Mouse (Mus musculus) splenic B cell, adult 2 months (primary cell): Measurements from ENCODE around the gene Mrps7.

Experiments used
- DNase-seq: peaks from one replicate; pipeline ENCODE4 v3.0.0-alpha.2; 2011; ENCODE audit warnings: low read depth, low spot score
- H3K27me3 ChIP-seq: 2 replicates; pipeline ENCODE4 v1.6.1; 2012; ENCODE audit warnings: mild to moderate bottlenecking, low read length, moderate library complexity, mixed read lengths; ENCODE audit not compliant: control insufficient read depth, poor library complexity, insufficient read depth, severe bottlenecking
- H3K36me3 ChIP-seq: 2 replicates; pipeline ENCODE4 v1.6.1; 2012; ENCODE audit warnings: mild to moderate bottlenecking, low read length, moderate library complexity, mixed read lengths; ENCODE audit not compliant: control insufficient read depth, poor library complexity, insufficient read depth, severe bottlenecking

The Mrps7 gene

GRCm38 (mm10) chr11:115603476-115604303, at the start of gene Mrps7, which contains the start of gene Gga3:
Gene Mrps7, plus strand, starts transcription at chr11:115603925.
Gene Gga3, minus strand, starts transcription at chr11:115604051.
- peak; percentile 96 for DNase-seq
- H3K27me3 ChIP-seq, result no peaks in the 10 kb centered on the region

GRCm38 (mm10) chr11:115555717-115556116, 48.0 kb upstream of the Mrps7 start:
- no peak for DNase-seq
- Histone ChIP-seq H3K27me3 (no peaks in the 10 kb centered on the region), H3K36me3 (no peaks in the 10 kb centered on the region)

More at GRCm38 (mm10) chr11:115603476-115604303, at the start of gene Mrps7, which contains the start of gene Gga3:
- peaks cover 12% of the 10 kb centered on the region for H3K36me3 ChIP-seq

GRCm38 (mm10) chr11:115563406-115563805, 40.3 kb upstream of the Mrps7 start:
- H3K27me3 ChIP-seq, result no peaks in the 10 kb centered on the region
- H3K36me3 ChIP-seq, result peaks cover 2% of the 10 kb centered on the region
- peak; percentile 40 for DNase-seq

DNA sequence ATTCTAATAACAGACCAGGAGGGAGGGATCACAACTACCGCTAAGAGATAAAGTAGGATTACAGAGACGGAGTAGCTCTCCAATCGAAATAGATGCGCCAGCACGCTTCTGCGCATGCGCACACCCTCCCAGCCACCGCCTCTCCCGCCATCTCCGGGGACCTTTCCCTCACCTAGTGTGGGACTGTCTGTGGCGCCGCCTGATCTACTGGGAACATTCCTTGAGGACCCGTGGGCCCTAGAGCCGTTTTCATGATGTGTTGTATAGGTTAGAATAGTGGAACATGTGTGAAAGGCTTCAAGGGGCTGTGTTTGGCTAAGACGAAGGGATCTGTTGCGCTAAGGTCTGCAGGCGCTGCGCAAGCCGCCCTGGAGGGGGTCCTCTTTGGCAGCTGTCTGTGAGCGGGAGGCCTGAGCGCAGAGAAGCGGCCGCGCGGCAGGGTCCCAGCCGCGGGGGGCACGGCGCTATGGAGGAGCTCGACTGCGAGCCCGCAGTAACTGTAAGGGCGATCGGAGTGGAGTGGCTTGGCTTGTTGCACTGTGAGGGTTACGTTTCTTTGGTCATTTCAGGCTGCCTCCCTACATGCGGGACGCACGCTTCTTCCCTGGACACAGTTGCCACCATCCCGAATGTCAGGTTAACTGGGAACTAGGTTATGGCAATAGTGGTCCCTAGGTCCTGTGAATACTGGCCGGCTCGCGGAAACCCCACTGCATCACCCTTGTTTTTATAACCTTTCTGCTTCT, 39.5 kb upstream of the Mrps7 start, which contains the start of gene Nup85:
TSS of gene Nup85 (plus strand) at position 371 of the 746 bp plus-strand sequence.
- Histone ChIP-seq H3K36me3 (peaks cover 2% of the 10 kb centered on the region), H3K27me3 (no peaks in the 10 kb centered on the region)
- DNase-seq, result peak; percentile 97

DNA sequence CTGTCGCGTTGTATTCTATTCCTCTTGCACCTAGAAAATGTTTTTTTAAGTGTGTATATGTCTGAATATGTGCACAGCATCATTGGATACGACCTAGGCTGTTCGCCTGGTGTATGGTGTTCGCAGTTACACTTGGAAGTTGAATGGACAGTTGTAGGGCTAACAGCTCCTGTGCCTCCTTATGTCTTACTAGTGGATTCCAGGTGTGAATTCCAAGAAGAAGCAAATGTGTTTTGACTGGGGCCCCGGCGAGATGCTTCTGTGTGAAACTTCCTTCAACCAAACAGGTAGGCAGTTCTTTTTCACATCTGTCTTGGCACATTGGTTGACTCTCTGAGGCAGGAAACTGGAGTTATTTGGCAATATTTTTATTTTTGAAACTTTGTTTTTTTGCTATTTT, 38.8 kb upstream of the Mrps7 start:
- peaks cover 7% of the 10 kb centered on the region for H3K36me3 ChIP-seq
- no peak for DNase-seq

DNA sequence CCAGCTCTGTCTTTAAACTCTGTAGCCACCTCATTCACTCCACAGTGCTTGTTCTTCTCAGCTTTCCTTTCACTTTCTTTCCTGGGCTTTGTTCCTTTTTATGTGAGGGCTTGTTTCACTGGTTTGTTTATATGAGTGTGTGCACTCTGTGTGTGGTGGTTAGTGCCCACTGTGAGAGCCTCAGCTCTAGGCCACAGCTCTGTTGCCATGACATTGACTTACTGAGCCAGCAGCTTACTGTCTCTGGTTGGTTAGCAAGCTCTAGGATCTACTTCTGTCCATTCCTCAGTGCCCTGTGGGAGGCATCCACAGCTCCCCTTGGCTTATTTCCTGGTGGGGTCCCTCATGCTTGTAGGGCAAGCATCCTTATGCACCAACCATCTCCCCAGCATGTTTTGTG, 24.6 kb upstream of the Mrps7 start:
- peak; percentile 22 for DNase-seq
- Histone ChIP-seq H3K27me3 (no peaks in the 10 kb centered on the region), H3K36me3 (peaks cover 5% of the 10 kb centered on the region; the same call in 1 of the 2 replicates)

More for the DNA sequence above, 38.8 kb upstream of the Mrps7 start:
- no peaks in the 10 kb centered on the region for H3K27me3 ChIP-seq

DNA sequence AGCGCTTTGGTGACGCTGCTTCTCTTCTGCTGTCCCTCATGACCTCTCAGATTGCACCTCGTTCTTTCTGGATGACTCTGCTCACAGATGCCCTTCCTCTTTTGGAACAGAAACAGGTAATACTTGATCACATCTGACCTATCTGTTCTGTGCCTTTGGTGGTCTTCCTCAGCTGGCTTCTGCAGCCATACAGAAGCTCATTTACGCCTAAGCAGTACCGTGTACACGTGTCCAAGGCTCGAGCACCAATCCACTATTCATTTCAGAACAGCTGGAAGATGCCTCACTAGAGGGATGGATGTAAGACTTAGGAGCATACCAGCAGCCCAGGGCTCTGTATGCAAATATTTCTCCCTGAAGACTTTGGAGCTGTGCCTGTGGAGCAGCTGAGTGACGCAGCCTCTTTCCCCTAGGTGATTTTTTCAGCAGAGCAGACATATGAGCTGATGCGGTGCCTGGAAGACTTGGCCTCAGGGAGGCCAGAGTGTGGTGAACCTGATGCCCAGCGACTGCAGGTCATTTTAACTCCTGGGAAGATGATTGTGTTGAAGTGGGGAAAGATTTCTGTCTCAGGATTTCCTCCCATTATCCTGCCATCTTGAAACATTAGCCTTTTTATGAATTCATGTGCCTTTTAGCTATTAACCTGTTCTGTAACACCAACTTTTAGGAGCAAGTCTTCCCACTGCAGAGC, 20.7 kb upstream of the Mrps7 start:
- no peak for DNase-seq
- Histone ChIP-seq H3K36me3 (peaks cover 14% of the 10 kb centered on the region; the same call in 1 of the 2 replicates), H3K27me3 (no peaks in the 10 kb centered on the region)

DNA sequence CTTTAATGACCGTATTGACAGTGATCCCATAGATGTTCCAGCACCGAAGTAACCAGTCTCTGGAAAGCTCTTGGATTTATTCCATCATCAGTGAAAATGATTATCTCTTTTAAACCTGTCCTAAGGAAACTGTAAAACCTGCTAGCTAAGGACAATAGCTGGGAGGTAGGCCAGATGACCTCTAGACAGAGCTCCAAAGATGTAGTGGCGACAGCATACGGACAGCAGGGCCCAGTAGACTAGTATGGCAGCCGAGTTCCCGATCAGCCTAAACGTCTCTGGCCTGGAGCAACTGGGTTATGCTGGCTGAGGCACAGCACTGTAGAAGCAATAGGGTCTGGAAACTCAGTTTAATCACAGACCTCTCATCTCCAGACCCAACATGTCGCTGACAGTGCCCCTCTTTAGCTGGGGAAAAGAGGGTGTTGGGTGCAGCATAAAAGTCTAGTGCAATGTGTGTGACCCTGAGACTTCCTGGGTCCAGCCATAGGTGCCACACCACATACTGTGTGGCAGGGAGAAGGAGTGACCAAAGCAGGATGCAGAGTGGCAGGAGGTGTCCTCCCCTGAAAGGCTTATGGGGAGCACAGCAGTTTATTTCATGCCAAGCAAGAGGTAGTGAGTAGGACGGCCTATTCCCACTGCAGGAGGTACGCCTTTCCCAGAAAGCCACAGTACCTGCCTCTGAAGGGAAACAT, 19.2 kb upstream of the Mrps7 start:
- H3K27me3 ChIP-seq, result no peaks in the 10 kb centered on the region
- no peak for DNase-seq
- H3K36me3 ChIP-seq, result peaks cover 16% of the 10 kb centered on the region

- DNase-seq, result no peak
- H3K27me3 ChIP-seq, result no peaks in the 10 kb centered on the region
- peaks cover 16% of the 10 kb centered on the region for H3K36me3 ChIP-seq
Observed at GRCm38 (mm10) chr11:115585573-115586100, 18.1 kb upstream of the Mrps7 start.

DNA sequence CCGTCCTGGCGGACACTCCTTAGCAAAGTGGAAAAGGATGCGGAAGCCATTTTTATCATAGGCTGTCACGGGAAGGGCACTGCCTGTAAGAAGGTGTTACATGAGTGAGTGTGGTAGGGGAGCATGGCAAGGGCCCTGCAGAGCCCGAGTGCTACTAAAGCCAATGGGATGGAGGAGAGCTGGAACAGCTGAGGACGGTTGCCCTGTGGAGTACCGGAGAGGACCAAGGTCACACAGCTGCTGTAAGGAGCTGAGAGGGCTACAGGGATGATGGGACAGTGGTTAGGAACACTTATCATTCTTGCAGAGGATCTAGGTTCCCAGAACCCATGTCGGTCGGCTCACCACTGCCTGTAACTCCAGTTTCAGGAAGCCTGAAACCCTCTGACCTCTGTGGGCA, 17.3 kb upstream of the Mrps7 start:
- no peaks in the 10 kb centered on the region for H3K27me3 ChIP-seq
- DNase-seq, result no peak
- peaks cover 22% of the 10 kb centered on the region for H3K36me3 ChIP-seq

GRCm38 (mm10) chr11:115587984-115588383, 15.7 kb upstream of the Mrps7 start:
- Histone ChIP-seq H3K27me3 (no peaks in the 10 kb centered on the region), H3K36me3 (peaks cover 25% of the 10 kb centered on the region)
- no peak for DNase-seq

GRCm38 (mm10) chr11:115590526-115591075, 13.1 kb upstream of the Mrps7 start:
- H3K36me3 ChIP-seq, result peaks cover 14% of the 10 kb centered on the region
- no peak for DNase-seq
- no peaks in the 10 kb centered on the region for H3K27me3 ChIP-seq

DNA sequence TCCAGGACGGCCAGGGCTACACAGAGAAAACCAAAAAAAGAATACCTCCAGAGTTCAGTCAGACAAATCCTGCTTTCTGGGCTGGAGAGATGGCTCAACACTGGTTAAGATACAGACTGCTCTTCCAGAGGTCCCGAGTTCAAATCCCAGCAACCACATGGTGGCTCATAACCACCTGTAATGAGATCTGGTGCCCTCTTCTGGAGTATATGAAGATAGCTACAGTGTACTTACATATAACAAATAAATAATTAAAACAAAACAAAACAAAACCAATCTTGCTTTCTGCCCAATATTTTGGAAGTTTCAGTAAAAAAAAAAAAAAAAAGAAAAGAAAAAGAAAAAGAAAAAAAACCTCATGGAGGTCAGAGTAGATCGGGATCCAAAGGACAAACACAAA, 8.5 kb upstream of the Mrps7 start:
- no peaks in the 10 kb centered on the region for H3K27me3 ChIP-seq
- peaks cover 9% of the 10 kb centered on the region; the same call in 1 of the 2 replicates for H3K36me3 ChIP-seq
- no peak for DNase-seq

GRCm38 (mm10) chr11:115598309-115598708, 5.4 kb upstream of the Mrps7 start:
- no peaks in the 10 kb centered on the region for H3K27me3 ChIP-seq
- peaks cover 1% of the 10 kb centered on the region for H3K36me3 ChIP-seq
- no peak for DNase-seq
